Mouse (Mus musculus) cerebellum, postnatal 36 days (tissue): ENCODE measurements around the gene Gm428.
"Not testable (repeated sequence)": the region's sequence is repeated elsewhere in the genome, so short reads cannot be mapped to it uniquely, and the experiment has no call there.

Experiments used
- DNase-seq, 2 experiments: peaks; one replicate each; pipeline ENCODE4 v3.0.0; 2021 to 2022; ENCODE audit warnings: mixed read lengths in 2 of 2

Gene Gm428

DNA sequence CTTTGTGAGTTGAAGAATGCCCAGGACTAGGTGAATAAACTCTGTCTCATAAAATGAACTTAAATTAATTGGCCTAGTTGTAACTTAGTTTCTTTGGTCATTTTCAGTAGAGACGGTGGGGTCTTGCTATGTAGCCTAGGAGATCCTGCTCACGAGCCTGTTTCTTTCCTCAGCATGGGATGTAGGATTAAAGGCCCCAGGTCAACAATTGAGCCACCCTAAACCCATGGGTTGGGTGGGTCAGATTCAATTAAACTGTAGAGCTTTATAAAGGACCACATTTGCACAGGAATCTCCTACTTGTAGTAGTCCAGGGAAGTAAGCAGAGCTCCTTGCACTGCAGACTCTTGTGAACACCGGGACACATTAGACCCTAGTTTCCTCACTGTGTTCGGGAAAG lies at the start of gene Gm428:
Gm428 (plus strand) TSS at position 301 of the 400 bp plus-strand sequence.
- DNase-seq = not testable (repeated sequence)

DNA sequence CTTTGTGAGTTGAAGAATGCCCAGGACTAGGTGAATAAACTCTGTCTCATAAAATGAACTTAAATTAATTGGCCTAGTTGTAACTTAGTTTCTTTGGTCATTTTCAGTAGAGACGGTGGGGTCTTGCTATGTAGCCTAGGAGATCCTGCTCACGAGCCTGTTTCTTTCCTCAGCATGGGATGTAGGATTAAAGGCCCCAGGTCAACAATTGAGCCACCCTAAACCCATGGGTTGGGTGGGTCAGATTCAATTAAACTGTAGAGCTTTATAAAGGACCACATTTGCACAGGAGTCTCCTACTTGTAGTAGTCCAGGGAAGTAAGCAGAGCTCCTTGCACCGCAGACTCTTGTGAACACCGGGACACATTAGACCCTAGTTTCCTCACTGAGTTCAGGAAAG lies 45.5 kb upstream of the Gm428 start, which contains the start of gene Gm11236:
Gm11236 (plus strand) TSS at position 301 of the 400 bp plus-strand sequence.
- DNase-seq = not testable (repeated sequence)

DNA sequence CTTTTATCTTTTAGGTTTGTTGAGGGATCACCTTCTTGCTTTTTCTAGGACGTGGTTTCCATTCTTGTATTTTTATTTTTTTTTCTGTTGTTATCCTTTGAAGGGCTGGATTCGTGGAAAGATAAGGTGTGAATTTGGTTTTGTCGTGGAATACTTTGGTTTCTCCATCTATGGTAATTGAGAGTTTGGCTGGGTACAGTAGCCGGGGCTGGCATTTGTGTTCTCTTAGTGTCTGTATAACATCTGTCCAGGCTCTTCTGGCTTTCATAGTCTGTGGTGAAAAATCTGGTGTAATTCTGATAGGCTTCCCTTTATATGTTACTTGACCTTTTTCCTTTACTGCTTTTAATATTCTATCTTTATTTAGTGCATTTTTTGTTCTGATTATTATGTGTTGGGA lies 21.5 kb upstream of the Gm428 start:
- DNase-seq = not testable (repeated sequence)

DNA sequence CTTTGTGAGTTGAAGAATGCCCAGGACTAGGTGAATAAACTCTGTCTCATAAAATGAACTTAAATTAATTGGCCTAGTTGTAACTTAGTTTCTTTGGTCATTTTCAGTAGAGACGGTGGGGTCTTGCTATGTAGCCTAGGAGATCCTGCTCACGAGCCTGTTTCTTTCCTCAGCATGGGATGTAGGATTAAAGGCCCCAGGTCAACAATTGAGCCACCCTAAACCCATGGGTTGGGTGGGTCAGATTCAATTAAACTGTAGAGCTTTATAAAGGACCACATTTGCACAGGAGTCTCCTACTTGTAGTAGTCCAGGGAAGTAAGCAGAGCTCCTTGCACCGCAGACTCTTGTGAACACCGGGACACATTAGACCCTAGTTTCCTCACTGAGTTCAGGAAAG lies 15.3 kb upstream of the Gm428 start, which contains the start of gene Gm11239:
Gm11239 (plus strand) TSS at position 301 of the 400 bp plus-strand sequence.
- not testable (repeated sequence) for DNase-seq

DNA sequence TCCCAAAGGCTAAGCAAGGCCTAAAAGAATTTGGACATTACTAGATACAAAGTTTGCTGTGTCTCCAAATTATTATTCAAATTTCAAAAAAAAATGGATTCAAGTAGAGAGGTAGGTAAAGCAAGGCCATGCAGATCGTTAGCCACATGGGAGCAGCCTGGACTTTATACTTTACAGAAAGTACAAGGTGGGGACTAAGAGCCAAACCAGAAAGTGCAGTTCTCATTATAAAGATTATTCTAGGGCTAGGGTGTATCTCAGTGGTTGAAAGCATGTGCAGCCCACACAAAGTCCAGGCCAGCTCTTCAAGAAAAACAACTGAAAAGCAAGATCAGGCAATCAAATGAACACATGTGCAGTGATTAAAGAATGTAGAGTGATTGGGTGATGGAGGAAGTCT lies 35.4 kb downstream of the Gm428 start:
- no peak for DNase-seq

DNA sequence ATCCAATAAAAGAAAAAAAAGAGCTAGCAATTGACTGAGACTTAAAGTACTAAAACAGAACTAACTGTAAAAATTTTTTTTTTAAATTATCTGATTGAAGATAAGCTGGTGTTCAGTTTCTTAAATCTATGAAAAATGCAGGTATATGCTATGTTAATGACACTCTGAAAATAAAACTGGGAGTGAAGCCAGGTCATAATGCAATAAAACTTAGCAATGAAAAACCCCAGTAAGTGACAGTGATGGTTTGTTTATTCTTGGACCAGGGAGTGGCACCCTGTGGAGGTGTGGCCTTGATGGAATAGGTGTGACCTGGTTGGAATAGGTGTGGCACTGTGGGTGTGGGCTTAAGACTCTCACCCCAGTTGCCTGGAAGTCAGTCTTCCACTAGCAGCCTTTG lies 36.5 kb downstream of the Gm428 start:
- no peak for DNase-seq
